Mouse (Mus musculus): ENCODE results near the gene Hs1bp3. TPM values are rescaled to one million over a fixed set of nuclear protein-coding genes. Genes with fewer than 3 reads are reported as not detected.

Gene Hs1bp3
- total RNA-seq (2021) = 10 to 100 TPM in 1 of 2 experiments, 1 to 10 TPM in 1; 9.4 to 10.1 TPM

GRCm38 (mm10) chr12:8313270-8313771 is at the start of gene Hs1bp3:
Gene Hs1bp3, plus strand, starts transcription at chr12:8313432.
- intact Hi-C loops (cut with DNase I) = no loop called here
- peak; percentile 71 to 93 for DNase-seq (ENCODE audit: extremely low spot score in 1 of 2, low spot score in 2 of 2)

GRCm38 (mm10) chr12:8266311-8266710 is 46.9 kb upstream of the Hs1bp3 start:
- intact Hi-C loops (cut with DNase I) = no loop called here
- DNase-seq (ENCODE audit: extremely low spot score in 1 of 2, low spot score in 2 of 2) = no peak

GRCm38 (mm10) chr12:8269627-8270026 is 43.6 kb upstream of the Hs1bp3 start:
- intact Hi-C loops (cut with DNase I) = no loop called here
- no peak for DNase-seq (ENCODE audit: extremely low spot score in 1 of 2, low spot score in 2 of 2)

- intact Hi-C loops (cut with DNase I) = no loop called here
- DNase-seq (ENCODE audit: extremely low spot score in 1 of 2, low spot score in 2 of 2) = no peak
Measured at GRCm38 (mm10) chr12:8271405-8271804, 41.8 kb upstream of the Hs1bp3 start.

DNA sequence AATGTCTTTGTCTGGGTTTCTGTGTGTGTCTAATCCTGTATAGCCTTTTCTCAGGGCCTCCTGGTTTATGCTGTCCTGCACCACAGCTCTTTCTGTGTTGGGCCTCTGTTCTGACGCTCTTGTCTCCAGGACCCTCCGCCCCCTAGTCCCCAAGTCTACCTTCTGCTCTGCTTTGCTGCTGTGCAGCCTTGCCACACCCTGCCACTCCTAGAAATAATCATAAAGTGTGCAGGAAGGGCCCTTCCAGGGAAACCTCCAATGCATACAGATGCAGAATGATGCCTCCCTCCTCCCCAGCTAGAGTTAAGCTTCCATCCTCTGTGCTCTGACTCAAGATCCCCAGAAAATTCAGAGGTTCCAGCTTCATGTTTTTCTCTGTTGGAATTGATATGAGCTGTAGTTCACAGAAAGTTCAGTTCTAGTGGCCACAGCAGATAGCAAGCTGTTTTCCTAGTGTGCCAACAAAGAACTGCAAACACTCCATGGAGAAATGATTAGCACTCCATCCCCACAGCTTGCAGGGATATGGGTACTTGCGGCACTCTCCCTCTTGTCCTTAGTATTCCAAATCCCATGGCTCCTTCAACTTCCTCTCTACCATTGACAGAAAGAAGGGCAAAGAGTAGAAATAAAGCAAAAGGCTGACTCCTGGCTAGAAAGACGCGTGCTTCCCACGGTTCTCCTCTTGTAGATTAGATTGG is 39.6 kb upstream of the Hs1bp3 start:
- intact Hi-C loops (cut with DNase I) = no loop called here
- no peak for DNase-seq (ENCODE audit: extremely low spot score in 1 of 2, low spot score in 2 of 2)

- intact Hi-C loops (cut with DNase I) = no loop called here
- no peak for DNase-seq (ENCODE audit: extremely low spot score in 1 of 2, low spot score in 2 of 2)
Measured at GRCm38 (mm10) chr12:8275424-8275823, 37.8 kb upstream of the Hs1bp3 start.

- DNase-seq (ENCODE audit: extremely low spot score in 1 of 2, low spot score in 2 of 2) = no peak
- intact Hi-C loops (cut with DNase I) = no loop called here
Measured at GRCm38 (mm10) chr12:8281225-8282017, 31.8 kb upstream of the Hs1bp3 start.

DNA sequence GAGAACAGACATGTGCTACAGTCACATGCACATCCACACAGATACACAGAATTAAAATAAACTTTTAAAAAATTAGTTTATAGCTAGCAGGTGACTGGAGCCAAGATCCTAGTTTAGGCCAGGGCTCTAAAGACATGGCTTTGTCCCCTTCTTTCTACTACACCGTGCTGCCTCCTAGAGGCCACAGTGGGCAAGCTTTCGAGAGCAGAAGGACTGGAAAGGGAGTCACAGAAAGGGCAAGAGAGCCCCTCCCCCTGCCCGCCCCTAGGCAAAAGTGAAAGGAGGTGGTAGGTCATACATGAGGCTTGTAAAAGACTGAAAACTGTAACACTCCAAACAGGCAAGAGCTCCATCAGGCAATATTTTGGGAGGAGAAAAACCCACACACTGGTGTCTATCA is 25.3 kb upstream of the Hs1bp3 start:
- no peak for DNase-seq (ENCODE audit: extremely low spot score in 1 of 2, low spot score in 2 of 2)
- intact Hi-C loops (cut with DNase I) = no loop called here

- no peak for DNase-seq (ENCODE audit: extremely low spot score in 1 of 2, low spot score in 2 of 2)
- intact Hi-C loops (cut with DNase I) = no loop called here
Measured at GRCm38 (mm10) chr12:8289099-8289498, 24.1 kb upstream of the Hs1bp3 start.

DNA sequence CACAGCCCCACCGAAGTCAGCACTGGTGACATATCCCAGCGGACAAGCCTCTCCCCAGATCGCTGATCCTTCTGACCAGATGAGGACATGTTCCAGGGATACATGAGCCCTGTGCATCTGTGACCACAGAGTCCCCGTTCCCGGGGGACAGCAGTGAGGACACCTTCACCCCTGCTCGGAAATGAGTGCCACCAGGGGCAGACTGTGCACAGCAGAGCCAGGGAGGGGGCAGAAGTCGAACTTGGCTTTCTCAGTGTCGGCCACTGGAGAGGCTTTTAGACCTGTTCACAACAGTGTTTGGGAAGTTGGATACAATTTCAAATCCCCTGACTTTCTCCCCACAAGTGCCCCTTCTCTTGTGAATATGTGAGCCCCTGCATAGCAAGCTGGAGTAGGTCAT is 23.7 kb upstream of the Hs1bp3 start:
- intact Hi-C loops (cut with DNase I) = no loop called here
- no peak for DNase-seq (ENCODE audit: extremely low spot score in 1 of 2, low spot score in 2 of 2)

- DNase-seq (ENCODE audit: extremely low spot score in 1 of 2, low spot score in 2 of 2) = peak in 1 of 2 experiments; percentile 48
Measured at GRCm38 (mm10) chr12:8291157-8291853, 21.9 kb upstream of the Hs1bp3 start.

GRCm38 (mm10) chr12:8295307-8295913 is 17.8 kb upstream of the Hs1bp3 start:
- no peak for DNase-seq (ENCODE audit: extremely low spot score in 1 of 2, low spot score in 2 of 2)
- intact Hi-C loops (cut with DNase I) = no loop called here

More at GRCm38 (mm10) chr12:8291157-8291853, 21.9 kb upstream of the Hs1bp3 start:
- intact Hi-C loops (cut with DNase I) = no loop called here

GRCm38 (mm10) chr12:8296154-8296553 is 17.1 kb upstream of the Hs1bp3 start:
- no peak for DNase-seq (ENCODE audit: extremely low spot score in 1 of 2, low spot score in 2 of 2)
- intact Hi-C loops (cut with DNase I) = no loop called here

DNA sequence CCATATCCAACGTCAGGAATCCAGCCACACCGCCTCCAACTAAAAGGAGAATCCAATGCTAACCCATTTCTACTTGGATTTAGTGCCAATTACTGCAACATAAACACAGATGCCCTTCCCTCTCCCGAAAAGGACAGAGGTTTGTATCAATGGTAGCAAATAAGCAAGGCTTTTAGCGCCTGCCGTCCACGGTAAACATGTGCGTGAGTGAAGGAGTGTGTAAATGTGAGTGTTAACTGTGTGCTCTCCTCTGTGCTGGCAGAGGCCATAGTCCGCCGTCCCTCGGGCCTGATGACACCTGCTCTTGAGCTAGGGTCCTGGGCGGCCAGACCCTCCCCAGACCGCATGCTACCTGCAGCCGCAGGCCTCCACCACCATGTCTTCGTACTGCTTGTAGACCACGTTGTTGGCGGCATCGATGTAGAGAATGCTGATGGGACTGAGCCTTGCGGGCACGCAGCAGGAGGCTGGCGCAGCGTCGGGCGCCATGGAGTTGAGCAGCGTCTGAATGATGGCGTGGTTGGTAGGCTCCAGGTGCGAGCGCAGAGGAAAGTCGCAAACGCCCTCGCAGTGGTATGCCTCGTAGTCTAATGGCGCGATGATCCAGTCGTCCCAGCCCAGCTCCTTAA is 15.5 kb upstream of the Hs1bp3 start:
- DNase-seq (ENCODE audit: extremely low spot score in 1 of 2, low spot score in 2 of 2) = no peak
- intact Hi-C loops (cut with DNase I) = no loop called here

DNA sequence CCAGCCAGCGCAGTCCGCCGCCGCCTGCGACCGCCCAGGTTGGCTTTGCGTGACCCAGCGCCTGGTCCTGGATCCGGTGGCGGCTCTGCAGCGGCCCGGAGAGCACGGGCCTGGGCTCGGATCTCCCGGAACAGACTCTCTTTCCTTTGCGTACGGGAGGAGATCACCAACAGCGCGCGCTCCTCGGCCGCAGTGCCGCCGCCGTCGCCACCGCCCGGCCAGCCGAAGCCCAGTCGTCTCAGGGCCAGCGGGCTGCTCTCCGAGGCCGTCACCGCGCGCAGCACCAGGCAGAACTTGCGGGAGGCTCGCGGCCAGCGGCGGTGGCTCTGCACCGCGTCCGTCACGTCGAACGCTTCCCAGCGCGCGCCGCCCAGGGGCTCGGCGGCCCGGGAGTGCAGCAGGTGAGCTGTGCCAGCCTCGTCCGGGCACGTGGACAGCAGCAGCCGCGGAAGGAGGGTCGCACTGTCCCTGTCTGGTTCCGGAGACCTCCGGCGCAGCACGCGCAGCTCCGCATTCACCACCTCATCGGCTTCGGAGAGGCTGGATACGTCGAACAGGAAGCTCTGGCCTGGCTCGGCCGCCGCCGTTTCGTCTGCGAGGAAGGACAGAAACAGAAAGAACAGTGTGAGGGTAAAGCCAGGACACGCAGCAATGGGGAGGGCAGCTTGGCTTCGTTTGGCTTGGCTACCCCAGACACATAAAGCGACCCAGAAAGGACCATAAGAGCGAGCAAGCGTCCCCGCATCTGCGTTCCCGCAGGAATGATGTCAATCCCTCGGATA is 14.7 kb upstream of the Hs1bp3 start:
- intact Hi-C loops (cut with DNase I) = no loop called here

DNA sequence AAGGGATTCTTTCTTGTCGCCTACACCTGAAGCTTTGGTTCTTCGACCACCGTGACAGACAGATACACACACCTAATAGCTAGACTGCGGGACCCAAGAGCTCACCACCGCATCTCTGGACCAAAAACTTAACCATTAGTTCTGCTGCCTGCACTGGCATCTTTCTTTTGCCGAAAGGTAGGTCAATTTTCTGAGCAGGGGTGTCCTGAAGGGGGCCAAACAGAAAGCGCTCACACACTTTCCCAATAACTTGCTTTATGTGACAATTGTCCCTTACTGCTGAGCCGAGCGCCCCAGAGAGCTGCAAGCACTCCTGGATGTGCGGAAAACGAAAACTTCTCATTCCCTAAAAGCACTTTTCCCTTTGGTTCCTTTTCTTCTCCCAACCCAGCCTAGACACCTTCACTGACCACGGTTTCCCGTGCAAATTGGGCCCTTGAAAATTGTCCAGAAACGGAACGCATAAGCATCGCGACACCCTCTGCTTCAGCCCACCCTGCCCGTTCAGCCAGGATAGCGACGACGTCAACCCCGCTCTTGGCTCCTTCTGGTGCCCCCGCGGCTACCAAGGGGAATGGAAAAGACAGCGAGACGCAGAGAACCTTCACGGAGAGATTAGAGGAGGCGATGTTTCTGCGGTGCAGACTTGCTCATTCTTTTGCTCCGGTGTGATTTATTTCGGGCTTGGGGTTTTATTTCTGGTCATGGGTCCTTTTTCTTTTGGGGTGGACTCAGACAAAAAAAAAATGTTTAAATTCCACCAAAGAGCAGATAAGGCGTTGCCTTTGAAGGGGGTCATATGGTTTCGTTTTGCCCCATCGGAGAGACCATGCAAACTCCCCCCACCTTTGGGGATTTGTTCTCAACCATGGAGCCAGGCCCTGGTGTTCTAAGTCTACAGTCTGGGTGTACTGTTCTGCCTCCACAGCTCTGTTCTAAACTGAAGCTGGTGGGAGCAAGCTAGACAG is 13.8 kb upstream of the Hs1bp3 start:
- intact Hi-C loops (cut with DNase I) = no loop called here
- no peak for DNase-seq (ENCODE audit: extremely low spot score in 1 of 2, low spot score in 2 of 2)

More for the DNA sequence above, 14.7 kb upstream of the Hs1bp3 start:
- DNase-seq (ENCODE audit: extremely low spot score in 1 of 2, low spot score in 2 of 2) = no peak

GRCm38 (mm10) chr12:8300111-8300480 is 13.1 kb upstream of the Hs1bp3 start:
- intact Hi-C loops (cut with DNase I) = no loop called here
- DNase-seq (ENCODE audit: extremely low spot score in 1 of 2, low spot score in 2 of 2) = no peak
